Mouse (Mus musculus) adrenal gland, postnatal 10 days (tissue): Measurements from ENCODE around the gene Pbxip1. TPM values are rescaled to one million over a fixed set of nuclear protein-coding genes. Genes with fewer than 3 reads are reported as not detected.

Source experiments
- DNase-seq: peaks from one replicate; pipeline ENCODE4 v3.0.0; 2021; ENCODE audit warnings: mixed read lengths
- total RNA-seq, 2 experiments: library from RNA; stranded (reverse); gene quantifications; 2 replicates each; pipeline ENCODE4 v1.2.3; 2021

The Pbxip1 gene
- total RNA-seq, 2 experiments from 2014 or later = 46.0 to 62.1 TPM

DNA sequence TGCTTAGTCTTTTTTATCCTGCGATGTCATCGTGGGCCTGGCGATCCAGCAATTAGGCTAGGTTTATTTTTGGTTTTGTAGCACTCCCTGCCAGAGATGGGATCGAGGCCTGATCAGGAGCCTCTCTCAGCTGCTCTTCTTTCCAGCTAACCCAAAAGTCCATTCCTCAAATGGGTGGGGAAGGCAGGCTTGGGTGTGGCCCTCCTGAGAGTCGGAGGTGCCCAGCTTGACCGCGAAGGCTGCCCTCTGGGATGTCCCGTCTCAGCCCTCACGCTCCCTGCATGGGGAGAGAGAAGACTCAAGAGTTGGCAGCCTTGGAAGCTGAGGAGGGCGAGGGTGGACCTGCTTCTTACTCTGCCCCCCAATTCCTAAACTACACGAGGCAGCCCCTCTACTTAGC is 2.0 kb upstream of the Pbxip1 start:
- DNase-seq = no peak

DNA sequence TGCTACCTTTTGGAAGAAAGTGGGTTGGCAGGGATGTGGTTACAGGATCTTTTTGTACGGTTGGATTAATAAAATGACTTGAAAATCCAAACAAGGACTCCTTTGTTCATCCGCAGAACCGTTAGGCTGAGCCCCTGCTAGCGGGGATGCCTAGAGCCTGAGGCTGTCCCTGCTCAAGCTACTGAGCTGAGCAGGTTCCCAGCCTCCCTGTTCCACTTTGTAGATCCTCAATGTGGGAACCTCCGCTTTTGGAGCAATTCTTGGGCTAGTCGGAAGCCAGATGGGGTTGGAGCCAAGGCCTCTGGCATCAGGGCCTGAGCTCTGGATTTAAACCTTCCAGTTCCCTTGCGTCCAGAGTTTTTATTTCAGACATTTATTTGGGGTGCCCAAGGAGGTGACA is 1.5 kb upstream of the Pbxip1 start:
- DNase-seq = no peak

DNA sequence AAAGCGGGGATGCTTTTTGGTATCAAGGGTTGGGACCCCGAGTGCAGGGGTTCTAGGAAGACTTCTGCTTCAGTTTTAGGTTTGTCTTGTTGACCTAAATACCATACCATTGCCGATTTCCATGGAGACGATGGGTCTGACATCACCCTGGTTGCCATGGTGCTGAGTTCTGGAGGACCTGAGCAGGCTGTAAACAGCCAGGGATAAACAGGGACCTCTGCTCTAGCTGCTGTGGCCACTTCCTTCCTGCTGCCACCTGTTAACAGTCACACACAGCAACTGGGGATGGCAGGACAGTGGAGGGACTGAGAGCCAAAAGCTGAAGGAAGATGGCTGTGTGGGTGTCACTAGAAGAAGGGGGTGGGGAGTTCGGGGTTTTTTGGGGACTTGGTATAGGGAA is 763 bp downstream of the Pbxip1 start:
- peak; percentile 40 for DNase-seq

DNA sequence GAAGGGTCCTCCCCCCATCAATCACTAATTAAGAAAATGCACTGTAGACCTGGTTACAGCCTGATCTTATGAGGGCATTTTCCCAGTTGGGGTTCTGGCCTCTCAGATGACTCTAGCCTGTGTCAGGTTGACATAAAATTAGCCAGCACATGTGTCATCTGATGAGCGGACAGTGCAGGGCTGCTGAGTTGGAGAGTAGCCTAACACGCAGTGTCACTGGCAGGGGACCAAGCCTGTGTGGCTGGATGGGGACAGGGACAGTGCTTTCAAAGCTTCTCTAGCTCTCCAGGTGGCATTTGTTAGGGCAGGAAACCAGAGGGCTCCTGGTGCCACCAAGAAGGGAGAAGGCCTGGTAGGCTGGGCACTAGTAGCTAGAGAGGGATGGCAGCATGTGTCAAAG is 4.2 kb downstream of the Pbxip1 start:
- DNase-seq = peak; percentile 64

DNA sequence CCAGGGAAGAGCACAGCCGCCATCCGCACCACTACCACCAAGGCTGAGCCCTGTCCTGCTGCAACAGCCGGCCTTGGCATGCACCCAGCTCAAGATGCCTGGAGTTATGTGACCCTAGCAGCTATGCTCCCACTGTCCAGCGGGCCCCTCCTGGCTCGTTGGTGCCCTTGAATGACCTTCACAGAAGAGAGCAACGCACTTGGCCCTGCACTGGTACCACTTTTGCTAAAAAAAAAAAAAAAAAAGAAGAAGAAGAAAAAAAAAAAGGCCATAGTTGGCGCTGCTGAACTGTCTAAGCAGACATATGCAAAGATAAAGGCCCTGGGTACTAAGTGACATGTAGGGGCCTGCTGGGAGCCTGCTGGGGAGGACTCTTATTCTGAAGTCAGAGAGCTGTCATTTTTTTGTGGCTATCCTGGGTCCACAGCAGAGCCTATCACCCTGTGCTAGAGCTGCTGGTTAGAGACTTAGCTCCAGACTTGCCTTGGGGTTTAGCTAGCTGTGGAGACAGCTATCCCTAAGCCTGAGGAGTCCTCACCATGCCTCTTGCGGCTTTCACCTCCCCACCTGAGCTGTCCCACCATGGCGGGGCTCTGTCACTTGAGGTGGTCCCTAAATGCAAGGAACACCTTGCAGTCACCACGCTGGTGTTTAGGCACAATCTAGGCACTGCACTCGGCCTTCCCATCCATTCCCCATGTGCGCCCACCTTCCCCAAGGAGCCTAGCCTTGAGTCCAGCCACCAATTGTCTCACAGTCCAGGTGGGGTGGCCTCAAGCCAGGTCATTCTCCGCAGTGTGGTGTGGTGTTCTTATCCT is 12.4 kb downstream of the Pbxip1 start:
- DNase-seq = peak; percentile 83

DNA sequence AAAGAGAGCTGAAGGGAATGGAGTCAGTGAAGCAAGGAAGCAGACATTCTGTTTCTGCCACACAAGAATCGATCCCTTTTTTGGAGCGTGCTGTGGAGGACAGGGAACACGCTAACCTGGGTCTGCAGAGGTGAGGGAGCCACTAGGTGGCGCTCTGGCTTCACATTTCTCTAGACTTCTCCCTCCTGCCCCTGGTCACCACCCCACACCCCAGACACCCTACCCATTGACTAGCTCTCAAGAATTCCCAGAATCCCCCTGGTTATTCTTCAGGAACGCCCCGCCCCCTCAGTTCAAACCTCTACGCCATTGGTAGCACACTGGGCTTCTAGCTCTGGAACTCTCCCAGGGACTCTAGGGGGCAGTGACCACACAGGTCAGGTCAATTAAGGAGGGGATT is 13.0 kb downstream of the Pbxip1 start:
- peak; percentile 81 for DNase-seq

DNA sequence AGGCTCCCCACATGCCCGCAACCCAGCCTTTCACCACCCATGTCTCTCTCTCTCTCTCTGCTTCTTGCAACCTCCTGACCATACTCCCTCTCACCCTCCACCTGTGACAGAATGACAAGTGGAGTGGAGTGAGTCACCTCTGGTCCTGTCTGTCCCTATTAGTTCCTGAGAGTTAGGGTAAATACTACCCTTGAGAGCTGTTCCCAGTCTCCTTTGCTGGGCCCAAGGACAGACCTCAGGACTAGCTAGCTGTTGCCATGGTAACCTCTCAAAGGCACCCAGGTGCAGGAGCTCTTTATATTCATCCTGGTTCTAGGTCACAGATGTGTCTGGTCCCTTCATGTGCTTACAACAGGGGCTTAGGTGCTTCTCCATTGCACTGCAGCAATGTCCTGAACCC is 15.4 kb downstream of the Pbxip1 start:
- DNase-seq = no peak

DNA sequence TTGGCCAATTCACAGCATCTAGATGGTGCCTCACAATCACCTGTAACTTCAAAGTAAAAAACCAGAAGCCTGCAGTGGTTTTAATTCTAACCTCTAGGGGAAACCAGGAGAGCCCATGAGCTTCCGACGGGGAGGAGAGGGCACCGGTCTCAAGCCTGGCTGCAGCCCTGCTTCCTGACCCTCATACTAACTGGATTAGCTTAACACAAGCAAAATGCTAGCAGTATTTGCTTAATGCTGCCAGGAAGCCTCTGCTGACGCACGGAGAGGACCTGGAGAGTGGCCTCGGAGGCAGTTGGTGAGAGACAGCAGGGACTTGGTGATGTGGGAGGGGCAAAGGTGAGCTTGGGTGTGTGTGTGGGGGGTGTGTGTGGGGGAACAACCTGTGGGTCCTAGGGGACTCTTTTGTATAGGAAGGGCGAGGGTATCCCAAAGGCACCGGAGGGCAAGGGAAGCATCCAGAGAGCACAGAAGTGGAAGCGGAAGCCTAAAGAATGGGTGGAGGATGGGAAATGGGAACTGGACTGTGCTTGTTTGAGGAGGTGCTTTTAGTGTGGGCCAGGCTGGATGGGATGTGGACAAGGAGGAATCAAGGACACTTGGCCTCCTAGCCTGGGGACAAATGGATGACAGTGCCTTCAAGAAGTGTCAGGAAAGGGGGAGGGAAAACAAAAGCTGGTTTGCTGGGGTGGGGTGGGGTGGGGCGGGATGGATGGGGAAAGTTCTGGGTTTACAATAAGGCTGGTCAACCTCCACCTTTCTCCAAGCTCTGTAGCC is 18.1 kb downstream of the Pbxip1 start, which contains the start of gene Pmvk:
Gene Pmvk (plus strand): TSS at position 141 of the 777 bp plus-strand sequence.
- DNase-seq = no peak

DNA sequence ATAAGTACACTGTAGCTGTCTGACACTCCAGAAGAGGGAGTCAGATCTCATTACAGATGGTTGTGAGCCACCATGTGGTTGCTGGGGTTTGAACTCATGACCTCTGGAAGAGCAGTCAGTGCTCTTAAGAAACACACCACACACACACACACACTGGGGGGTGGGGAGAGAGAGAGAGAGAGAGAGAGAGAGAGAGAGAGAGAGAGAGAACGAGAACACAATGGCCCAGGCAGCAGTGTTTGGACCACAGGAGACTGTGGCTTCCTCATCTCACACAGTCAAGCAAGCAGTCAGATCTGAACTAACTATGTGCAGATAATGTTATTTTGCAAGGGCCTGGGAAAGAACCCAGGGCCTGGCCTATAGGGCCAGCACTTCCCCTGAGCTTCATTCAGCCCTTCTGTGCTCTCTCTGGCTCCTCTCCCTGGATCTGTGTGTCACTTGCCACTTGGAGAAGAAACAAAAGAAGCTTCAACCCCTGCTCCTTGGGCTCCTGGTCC is 19.3 kb downstream of the Pbxip1 start:
- DNase-seq = no peak

DNA sequence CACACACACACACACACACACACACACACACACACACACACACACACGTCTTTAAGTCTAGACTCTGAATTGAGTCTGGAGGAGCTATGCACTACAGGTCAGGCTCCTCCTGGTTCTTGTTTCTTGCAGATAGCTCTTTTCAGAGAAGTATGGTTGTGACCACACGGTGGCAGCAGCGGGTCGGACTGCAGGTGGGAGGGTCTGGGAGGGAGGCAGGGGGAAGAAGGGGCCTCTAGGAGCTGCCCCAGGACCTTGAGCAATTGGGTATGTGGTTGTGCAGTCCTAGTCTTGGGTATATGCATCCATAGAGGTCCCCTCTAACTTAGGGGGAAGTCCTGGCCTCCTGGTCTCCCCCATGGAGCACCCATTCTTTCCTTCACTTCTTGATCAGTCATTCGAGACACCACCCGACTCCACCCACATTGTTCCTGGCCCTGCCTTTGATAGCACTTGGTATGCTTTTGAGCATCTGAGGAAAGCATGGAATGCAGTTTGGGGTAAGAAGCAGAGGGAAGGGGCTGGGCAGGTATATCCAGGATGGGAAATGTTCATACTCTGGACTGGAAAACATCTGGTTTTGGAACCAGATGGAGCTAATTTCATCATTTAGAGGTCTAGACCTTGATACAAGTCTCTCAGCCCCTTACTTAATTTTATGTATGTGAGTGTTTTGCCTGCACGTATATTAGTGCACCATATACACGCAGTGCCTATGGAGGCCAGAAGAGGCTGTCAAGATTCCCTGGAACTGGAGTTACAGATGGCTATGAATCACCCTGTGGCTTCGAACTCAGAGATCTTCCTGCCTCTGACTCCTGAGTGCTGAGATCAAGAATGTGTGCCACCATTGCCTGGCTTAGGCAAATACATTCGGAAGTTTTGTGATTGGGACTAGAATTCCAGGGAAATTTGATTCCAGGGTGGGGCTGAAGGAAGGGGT is 20.5 kb downstream of the Pbxip1 start:
- DNase-seq = peak; percentile 83

DNA sequence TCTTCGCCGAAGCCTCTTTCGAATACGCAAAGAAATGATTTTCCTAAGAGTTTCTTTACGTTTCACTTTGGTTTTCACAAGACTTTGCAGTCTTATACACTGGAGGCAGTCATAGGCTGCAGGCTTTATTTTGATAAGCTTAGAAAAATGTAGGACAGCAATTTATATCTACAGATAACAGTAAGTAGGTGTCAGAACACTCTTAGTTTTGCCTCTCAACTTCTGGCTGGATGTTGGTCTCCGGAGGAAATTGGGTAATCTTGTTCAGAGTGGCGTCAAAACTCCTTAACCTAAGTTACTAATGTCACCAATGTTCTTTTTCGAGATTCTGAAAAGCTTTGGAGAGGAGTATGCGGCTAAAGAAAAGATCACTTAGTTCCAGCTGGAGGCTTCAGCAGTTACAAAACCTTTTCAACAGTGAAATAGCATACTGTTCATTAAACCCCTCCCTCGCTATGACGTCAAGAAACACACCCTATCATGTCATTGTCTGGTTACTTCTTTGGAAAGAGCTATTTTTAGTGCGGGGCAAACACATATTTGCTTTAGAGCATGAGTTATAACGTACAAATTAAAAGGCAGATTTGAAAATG is 22.0 kb downstream of the Pbxip1 start:
- DNase-seq = no peak

DNA sequence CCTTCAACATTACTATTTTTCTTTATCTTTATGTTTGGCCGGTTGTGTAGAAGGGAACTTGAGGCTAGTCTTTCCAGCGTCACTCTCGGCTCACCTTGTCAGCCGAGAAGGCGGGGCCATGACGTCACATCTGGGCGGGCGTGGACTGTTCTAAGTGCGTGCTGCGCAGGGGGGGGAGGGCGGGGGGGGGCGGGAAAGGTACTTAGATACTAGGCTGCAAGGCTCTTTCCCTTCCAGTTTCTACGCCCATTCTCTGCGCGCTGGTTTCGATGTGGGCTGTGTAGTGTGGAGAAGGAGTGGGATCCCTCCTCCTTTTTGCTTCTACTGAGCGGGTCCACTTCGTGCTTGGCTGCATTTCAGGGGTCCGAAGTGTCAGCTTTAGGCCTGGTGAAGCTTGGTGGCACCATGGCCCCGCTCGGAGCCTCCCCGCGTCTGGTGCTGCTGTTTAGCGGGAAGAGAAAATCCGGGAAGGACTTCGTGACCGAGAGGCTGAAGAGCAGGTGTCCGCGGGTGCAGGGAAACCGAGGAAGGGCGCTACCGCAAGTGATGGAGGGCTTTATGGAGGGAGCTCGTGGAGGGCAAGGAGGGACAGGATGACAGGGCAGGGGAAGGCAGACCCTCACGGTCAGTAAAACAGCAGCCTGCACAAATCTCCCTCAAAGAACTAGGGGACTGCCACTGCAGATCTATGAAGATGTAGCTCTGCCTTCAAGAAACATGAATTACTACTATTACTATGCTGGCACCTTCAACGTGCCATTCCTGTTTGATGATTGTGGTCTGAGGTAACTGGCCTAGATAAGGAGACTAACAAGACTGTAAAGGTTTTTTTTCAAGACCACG is 22.7 kb downstream of the Pbxip1 start:
- DNase-seq = peak; percentile 96

DNA sequence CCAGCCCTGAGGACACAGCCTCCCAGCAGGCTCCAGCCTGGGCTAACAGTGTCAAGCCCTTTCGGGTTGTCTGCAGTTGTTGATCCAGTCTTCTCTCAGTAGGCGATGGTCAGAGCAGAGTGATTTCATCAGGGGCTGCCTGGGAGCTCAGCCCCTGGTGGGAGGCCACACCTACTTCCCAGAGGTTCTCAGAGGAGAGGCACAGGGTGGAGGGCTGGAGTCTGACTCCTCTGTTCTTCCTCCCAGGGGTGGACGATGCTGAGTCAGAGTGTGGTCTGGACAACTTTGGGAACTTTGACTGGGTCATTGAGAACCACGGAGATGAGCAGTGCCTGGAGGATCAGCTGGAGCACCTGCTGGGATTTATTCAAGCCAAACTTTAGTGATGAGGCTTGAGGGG is 31.8 kb downstream of the Pbxip1 start:
- no peak for DNase-seq

DNA sequence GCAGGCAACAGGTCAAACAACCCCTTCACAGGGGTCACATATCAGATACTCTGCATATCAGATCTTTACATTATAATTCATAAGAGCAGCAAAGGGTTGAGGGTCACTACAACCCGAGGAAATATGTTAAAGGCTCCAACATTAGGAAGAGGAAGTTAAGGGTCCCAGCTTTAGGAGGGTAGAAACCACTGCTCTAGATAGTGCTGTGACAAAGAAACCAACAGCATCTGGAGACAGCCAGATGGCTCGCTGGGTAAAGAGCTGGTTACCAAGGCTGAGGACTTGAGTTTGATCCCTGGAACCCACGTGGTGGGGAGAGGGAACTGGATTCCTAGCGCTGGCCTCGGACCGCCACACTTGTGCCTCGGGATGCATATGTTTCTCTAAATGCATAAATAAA is 35.8 kb downstream of the Pbxip1 start:
- DNase-seq = no peak

DNA sequence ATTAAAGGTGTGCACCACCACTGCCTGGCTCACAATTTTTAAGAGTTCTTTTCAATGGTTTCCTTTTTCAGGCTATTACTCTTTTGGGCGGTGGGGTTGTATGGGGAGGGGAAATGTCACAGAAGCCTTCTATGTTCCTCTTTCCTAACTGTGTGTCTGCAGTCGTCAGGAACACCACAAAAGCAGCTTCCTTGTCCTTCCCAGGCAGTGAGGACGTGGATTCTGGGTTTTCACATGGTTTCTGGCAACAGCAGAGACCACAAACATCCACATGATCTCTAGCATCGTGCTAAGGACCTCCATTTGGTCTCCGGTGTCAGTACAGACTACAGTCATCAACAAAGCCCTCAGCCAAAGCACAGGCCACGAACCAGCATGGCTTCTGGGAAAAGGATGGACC is 37.3 kb downstream of the Pbxip1 start:
- no peak for DNase-seq

DNA sequence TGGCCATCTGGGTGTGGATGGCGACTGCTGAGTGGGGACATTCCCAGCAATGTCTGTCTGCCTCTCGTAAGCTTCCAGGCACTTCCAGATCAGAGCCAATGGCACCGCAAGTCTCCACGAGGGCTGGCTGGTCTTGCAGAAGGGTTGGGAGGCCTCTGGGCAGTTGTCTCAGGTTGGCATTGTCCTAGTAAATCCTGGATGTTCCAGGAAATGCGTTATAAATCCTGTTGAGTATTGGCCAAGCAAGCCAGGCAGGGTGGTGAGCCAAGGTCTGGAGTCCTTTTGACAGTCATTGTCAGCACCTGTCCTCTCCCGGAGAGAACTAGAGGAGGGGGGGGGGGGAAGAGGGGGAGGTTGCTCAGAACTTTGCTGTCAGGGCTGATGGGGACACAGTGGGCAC is 42.5 kb downstream of the Pbxip1 start:
- DNase-seq = no peak

DNA sequence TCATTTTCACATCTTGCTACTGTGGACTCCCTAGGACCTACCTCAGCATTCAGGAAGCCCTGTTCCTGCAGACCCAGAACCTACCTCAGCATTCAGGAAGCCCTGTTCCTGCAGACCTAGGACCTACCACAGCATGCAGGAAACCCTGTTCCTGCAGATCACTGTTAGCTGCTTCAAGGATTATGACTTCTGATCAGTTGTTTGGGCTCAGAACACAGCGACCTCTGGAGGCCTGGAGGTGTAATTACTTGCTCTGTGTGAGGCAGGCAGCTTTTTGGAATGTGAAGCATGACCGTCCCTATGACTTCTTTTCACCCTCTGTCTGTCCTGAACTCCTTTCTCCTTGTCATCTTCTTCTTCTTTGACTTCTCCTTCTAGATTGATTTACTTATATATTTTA is 45.0 kb downstream of the Pbxip1 start:
- DNase-seq = peak; percentile 30

DNA sequence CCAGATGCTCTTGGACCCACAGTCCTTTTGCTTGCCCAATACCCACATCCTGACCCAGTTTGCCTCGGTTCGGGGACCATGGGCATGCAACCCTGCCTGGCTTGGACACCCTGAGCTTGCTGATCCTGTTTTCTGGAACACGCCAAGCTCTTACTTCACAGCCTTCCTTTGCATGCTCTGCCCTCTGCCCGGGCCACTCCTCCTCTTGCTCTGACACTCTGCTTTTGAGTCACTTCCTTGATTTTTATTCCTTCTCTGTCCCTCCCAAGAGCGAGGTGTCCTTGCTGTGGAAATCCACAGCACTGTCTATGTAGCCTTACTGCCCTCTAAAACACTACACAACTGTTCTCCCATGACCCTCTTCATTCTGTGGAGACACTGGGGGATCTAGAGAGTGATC is 45.7 kb downstream of the Pbxip1 start:
- DNase-seq = no peak

DNA sequence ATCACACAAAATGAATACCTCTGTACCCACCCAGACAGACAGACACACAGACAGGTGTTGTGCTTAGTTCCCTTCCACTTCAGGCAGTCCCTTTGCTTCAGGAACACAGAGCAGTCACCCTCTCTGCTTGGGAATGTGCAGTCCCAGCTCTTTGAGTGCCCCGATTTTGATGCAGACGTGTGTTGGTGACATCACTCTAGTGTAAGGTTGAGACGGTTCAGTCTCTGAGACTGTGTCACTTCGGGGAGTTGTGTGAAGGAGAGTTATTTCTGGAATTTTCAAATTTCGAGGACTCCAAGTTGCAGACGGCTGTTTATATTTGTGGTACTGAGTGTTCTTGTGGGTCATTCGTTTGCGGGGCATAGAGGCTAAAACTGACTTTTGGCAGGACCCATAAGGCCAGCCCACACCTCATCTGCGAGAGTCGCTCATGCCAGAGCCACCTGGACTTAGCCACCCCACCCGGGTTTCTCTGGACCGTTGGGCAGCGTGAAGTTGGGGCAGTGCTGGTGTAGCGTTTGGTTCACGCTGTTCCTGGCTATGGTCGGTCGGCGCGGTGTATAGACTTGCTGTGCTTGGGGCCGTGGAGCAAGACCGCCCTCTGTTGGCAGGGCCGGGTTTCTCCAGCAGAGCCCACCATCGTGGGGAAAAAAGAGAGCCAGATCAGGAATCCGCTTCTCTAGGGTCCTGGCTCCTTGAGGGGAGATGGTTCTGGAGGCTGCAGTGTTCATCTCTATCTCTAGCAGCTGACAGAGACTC is 48.4 kb downstream of the Pbxip1 start:
- peak; percentile 87 for DNase-seq

DNA sequence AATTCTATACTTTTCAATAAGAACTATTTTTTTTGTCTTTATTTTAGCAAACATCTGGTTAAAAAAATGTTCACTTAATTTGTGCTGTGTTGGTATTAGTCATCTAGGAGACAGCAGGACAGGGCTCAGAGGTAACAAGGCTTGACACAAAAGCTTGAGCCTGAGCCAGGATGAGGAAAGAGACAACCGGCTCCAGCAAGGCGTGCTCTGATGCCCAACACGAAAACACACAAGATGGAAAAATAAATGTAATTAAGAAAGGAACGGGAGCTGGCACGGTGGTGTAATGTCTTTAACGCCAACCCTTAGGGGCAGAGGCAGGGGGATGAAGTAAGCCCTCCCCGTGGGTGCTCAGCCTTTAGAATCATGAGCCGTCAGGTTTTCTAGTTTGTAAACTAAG is 49.6 kb downstream of the Pbxip1 start:
- no peak for DNase-seq
